Mouse (Mus musculus): ENCODE data around the gene Cx3cr1.

DNA sequence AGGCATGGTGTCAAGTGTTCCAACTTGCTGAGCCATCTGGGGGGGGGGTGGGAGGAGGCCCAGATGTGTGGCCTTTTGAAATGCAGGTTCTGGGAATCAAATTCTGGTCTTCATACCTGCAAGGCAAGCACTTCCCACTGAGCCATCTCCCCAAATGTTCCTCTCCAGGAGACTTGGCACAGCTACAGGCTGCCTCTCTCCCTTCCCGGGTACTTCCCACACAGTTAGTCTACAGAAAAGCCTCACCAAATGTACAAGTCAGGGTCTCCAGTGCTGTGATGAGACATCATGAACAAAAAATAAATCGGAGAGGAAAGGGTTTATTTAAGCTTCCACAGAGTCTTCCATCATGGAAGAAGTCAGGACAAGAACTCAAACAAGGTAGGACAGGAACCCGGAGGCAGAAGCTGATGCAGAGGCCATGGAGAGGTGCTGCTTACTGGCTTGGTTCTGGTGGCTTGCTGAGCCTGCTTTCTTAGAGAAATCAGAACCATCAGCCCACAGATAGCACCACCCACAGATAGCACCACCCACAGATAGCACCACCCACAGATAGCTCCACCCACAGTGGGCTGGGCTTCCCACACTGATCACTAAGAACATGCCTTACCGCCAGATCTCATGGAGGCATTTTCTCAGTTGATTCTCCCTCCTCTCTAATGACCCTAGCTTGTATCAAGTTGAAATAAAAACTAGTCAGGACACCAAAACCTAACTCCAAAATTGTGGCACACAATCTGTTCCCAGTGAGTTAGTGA is 182.4 kb downstream of the Cx3cr1 start:
- no peak for TF ChIP-seq CTCF (IDR thresholded peaks at IDR 0.05; ENCODE audit: borderline replicate concordance, extremely low read depth, insufficient read depth, insufficient read length)
- no peak for TF ChIP-seq POLR2A (IDR thresholded peaks at IDR 0.05; ENCODE audit: borderline replicate concordance, extremely low read depth, insufficient read depth, insufficient read length, poor library complexity, severe bottlenecking)

Measured in brain, embryonic 14.5 days (tissue).